Mouse (Mus musculus) c-Kit-positive CD71-positive TER-119-positive erythroid progenitor cells, embryonic 14.5 days (primary cell): ENCODE data around the gene Srcin1.

Source experiments
- DNase-seq: peaks from one replicate; pipeline ENCODE4 v3.0.0-alpha.2; 2013; ENCODE audit warnings: low spot score

Gene Srcin1

GRCm38 (mm10) chr11:97466444-97467160, 109.4 kb downstream of the Srcin1 start:
- no peak for DNase-seq

- no peak for DNase-seq
These were observed 110.0 kb downstream of the Srcin1 start for GRCm38 (mm10) chr11:97465957-97466356.

GRCm38 (mm10) chr11:97463991-97464390, 112.0 kb downstream of the Srcin1 start:
- DNase-seq = no peak

GRCm38 (mm10) chr11:97463166-97463565, 112.8 kb downstream of the Srcin1 start:
- DNase-seq = no peak

GRCm38 (mm10) chr11:97462538-97462937, 113.4 kb downstream of the Srcin1 start:
- DNase-seq = no peak

GRCm38 (mm10) chr11:97461307-97461820, 114.6 kb downstream of the Srcin1 start:
- no peak for DNase-seq
